Mouse (Mus musculus): ENCODE results near the gene Pdrg1. TPM values are rescaled to one million over a fixed set of nuclear protein-coding genes. Genes with fewer than 3 reads are reported as not detected.

Gene Pdrg1
- total RNA-seq, 1 experiment, result 52.2 TPM

DNA sequence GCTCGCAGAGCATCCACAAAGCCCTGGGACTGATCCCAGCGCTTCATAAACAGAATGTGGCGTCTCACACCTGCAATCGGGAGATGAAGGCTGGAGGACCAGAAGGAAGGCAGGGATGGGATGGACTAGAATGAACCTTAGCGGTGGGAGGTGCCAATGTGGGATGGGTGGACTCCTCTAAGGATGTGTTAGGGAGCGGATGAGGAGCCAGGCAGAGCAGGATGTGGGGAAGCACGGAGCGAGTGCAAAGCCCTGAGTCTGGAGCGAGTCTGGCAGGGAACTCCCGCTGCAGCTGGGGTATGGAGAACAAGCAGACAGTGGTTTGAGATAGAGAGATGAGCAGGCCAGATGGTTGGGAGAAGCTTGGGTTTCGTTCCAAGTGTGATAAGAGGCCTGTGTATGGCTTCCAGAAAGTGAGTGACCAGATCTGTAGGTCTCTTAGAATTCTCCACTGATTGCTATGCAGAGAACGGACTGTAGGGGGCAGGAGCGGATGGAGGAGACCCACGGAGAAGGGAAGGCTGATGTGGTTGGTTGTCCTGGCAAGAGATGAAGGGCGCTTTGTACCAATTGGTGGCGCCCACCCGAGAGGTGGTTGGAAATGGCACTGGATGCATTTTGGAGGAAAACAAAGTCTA lies 32.7 kb upstream of the Pdrg1 start:
- DNase-seq (ENCODE audit: low read depth, low spot score), result peak; percentile 66
- in situ Hi-C loops (cut with MboI; ENCODE audit: low sequenced_read_pairs in 2 of 2, unreplicated experiment in 2 of 2), result no loop called here
- TF ChIP-seq MAFK (IDR thresholded peaks at IDR 0.05; ENCODE audit: insufficient read depth, low read depth, low read length), result no peak
- TF ChIP-seq HCFC1 (IDR thresholded peaks at IDR 0.05; ENCODE audit: borderline replicate concordance, insufficient read depth, low read length), result no peak
- TF ChIP-seq CHD2 (IDR thresholded peaks at IDR 0.05; ENCODE audit: low read depth, low read length), result no peak
- no peak for TF ChIP-seq ZNF384 (IDR thresholded peaks at IDR 0.05; ENCODE audit: low read depth, low read length)
- TF ChIP-seq ZC3H11A (IDR thresholded peaks at IDR 0.05; ENCODE audit: borderline replicate concordance, low read depth, low read length), result no peak
- no peak overlapping the region for H3K9ac ChIP-seq (ENCODE audit: insufficient read depth, low read depth, low read length, poor library complexity, severe bottlenecking)
- peaks cover 0 to 6% of the 10 kb centered on the region in 2 experiments; a peak in 1 of 4 replicates for H3K4me1 ChIP-seq (ENCODE audit: control insufficient read depth in 2 of 2, insufficient read depth in 2 of 2, low read length in 2 of 2, poor library complexity in 1 of 2)
- H3K9me3 ChIP-seq (ENCODE audit: control insufficient read depth, insufficient read depth, low read depth, low read length), result no peaks in the 10 kb centered on the region
- no peak overlapping the region for H3K4me3 ChIP-seq (ENCODE audit: insufficient read depth in 1 of 2, low read depth in 1 of 2, low read length in 2 of 2, poor library complexity in 1 of 2, severe bottlenecking in 1 of 2)
- no peak overlapping the region for H3K27ac ChIP-seq (ENCODE audit: insufficient read depth, low read depth, low read length, poor library complexity, severe bottlenecking)
- no peaks in the 10 kb centered on the region for H3K36me3 ChIP-seq (ENCODE audit: control insufficient read depth, insufficient read depth, low read length, poor library complexity, severe bottlenecking)

DNA sequence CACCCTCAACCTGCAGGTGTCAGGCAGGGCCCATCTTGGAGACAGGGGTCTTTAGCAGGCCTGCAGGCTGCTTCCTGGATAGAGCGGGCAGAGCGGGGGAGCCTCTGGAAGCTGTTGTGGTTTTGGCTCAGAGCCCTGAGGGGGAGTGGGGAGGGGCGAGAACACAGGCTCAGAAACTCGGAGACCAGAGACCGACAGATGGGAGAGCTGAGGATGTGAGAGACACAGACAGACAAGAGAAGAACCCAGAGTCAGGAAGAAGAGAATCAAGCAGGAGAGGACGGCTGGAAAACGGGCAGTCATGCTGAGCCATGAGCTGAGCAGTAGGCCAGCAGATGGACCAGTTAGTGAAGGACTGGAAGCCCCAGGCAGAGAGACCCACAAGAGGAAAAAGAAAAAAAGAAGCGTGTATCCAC lies 30.7 kb upstream of the Pdrg1 start:
- TF ChIP-seq CHD2 (IDR thresholded peaks at IDR 0.05; ENCODE audit: low read depth, low read length), result no peak
- TF ChIP-seq ZC3H11A (IDR thresholded peaks at IDR 0.05; ENCODE audit: borderline replicate concordance, low read depth, low read length), result no peak
- no peak for TF ChIP-seq MAFK (IDR thresholded peaks at IDR 0.05; ENCODE audit: insufficient read depth, low read depth, low read length)
- Histone ChIP-seq H3K9ac (ENCODE audit: insufficient read depth, low read depth, low read length, poor library complexity, severe bottlenecking) (no peak overlapping the region), H3K27ac (ENCODE audit: insufficient read depth, low read depth, low read length, poor library complexity, severe bottlenecking) (no peak overlapping the region), H3K4me3 (ENCODE audit: insufficient read depth in 1 of 2, low read depth in 1 of 2, low read length in 2 of 2, poor library complexity in 1 of 2, severe bottlenecking in 1 of 2) (no peak overlapping the region), H3K9me3 (ENCODE audit: control insufficient read depth, insufficient read depth, low read depth, low read length) (no peaks in the 10 kb centered on the region), H3K36me3 (ENCODE audit: control insufficient read depth, insufficient read depth, low read length, poor library complexity, severe bottlenecking) (no peaks in the 10 kb centered on the region), H3K4me1 (ENCODE audit: control insufficient read depth in 2 of 2, insufficient read depth in 2 of 2, low read length in 2 of 2, poor library complexity in 1 of 2) (peaks cover 0 to 2% of the 10 kb centered on the region in 2 experiments; a peak in 1 of 4 replicates)
- in situ Hi-C loops (cut with MboI; ENCODE audit: low sequenced_read_pairs in 2 of 2, unreplicated experiment in 2 of 2), result no loop called here
- no peak for DNase-seq (ENCODE audit: low read depth, low spot score)

DNA sequence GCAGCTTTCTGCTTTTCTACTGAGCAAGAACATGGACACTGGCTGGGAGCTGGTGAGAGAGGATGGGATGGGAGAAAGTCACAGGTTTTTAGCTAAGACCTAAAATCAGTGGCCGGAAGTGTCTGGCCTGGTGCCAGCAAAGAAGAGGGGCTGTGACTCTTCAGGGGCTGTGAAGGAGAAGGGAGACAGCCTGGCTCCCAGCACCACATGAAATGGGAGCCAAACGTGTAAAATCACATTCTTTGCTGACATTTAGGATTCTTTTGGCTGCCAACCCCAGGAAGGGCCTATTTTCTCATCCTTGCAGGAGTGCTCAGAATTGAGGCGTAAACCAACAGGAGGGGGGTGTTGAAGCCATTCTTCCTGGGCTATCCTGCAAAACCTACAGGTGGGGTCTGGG lies 28.7 kb upstream of the Pdrg1 start:
- in situ Hi-C loops (cut with MboI; ENCODE audit: low sequenced_read_pairs in 2 of 2, unreplicated experiment in 2 of 2), result no loop called here
- no peak overlapping the region for H3K27ac ChIP-seq (ENCODE audit: insufficient read depth, low read depth, low read length, poor library complexity, severe bottlenecking)
- no peak for DNase-seq (ENCODE audit: low read depth, low spot score)

DNA sequence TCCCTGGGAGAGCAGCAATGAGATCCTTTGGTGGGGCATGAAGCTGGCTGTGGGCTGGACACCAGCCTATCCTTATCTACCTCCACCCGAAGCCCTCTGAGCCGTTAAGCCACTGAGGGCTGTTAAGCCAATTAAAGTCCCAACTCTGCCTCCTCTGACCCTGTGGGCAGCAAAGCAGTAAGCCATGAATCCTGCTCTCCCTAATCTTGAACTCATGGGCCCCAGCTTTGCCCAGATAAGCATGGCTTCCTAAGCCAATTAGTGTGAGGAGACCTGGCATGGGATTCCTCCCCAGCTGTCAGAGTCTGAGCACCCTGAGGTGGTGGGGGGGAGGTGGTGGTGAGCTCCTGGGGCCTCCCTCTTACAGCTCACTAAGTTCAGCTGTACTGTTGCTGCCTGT lies 21.5 kb upstream of the Pdrg1 start:
- Histone ChIP-seq H3K4me1 (ENCODE audit: control insufficient read depth in 2 of 2, insufficient read depth in 2 of 2, low read length in 2 of 2, poor library complexity in 1 of 2) (peaks cover 0 to 3% of the 10 kb centered on the region in 2 experiments; a peak in 1 of 4 replicates), H3K4me3 (ENCODE audit: insufficient read depth in 1 of 2, low read depth in 1 of 2, low read length in 2 of 2, poor library complexity in 1 of 2, severe bottlenecking in 1 of 2) (no peak overlapping the region), H3K27ac (ENCODE audit: insufficient read depth, low read depth, low read length, poor library complexity, severe bottlenecking) (no peak overlapping the region), H3K36me3 (ENCODE audit: control insufficient read depth, insufficient read depth, low read length, poor library complexity, severe bottlenecking) (no peaks in the 10 kb centered on the region), H3K9me3 (ENCODE audit: control insufficient read depth, insufficient read depth, low read depth, low read length) (no peaks in the 10 kb centered on the region), H3K9ac (ENCODE audit: insufficient read depth, low read depth, low read length, poor library complexity, severe bottlenecking) (no peak overlapping the region)
- DNase-seq (ENCODE audit: low read depth, low spot score), result no peak
- in situ Hi-C loops (cut with MboI; ENCODE audit: low sequenced_read_pairs in 2 of 2, unreplicated experiment in 2 of 2), result no loop called here
- no peak for TF ChIP-seq CHD2 (IDR thresholded peaks at IDR 0.05; ENCODE audit: low read depth, low read length)
- TF ChIP-seq ZNF384 (IDR thresholded peaks at IDR 0.05; ENCODE audit: low read depth, low read length), result no peak

More for the DNA sequence above, 28.7 kb upstream of the Pdrg1 start:
- Histone ChIP-seq H3K36me3 (ENCODE audit: control insufficient read depth, insufficient read depth, low read length, poor library complexity, severe bottlenecking) (no peaks in the 10 kb centered on the region), H3K4me1 (ENCODE audit: control insufficient read depth in 2 of 2, insufficient read depth in 2 of 2, low read length in 2 of 2, poor library complexity in 1 of 2) (0 out of 4 replicates have a peak, but pooled peaks cover 0 to 2% of the 10 kb centered on the region in 2 experiments), H3K4me3 (ENCODE audit: insufficient read depth in 1 of 2, low read depth in 1 of 2, low read length in 2 of 2, poor library complexity in 1 of 2, severe bottlenecking in 1 of 2) (no peak overlapping the region), H3K9me3 (ENCODE audit: control insufficient read depth, insufficient read depth, low read depth, low read length) (no peaks in the 10 kb centered on the region), H3K9ac (ENCODE audit: insufficient read depth, low read depth, low read length, poor library complexity, severe bottlenecking) (no peak overlapping the region)
- TF ChIP-seq ZC3H11A (IDR thresholded peaks at IDR 0.05; ENCODE audit: borderline replicate concordance, low read depth, low read length) (no peak), MAFK (IDR thresholded peaks at IDR 0.05; ENCODE audit: insufficient read depth, low read depth, low read length) (no peak), CHD2 (IDR thresholded peaks at IDR 0.05; ENCODE audit: low read depth, low read length) (no peak), ZNF384 (IDR thresholded peaks at IDR 0.05; ENCODE audit: low read depth, low read length) (no peak), HCFC1 (IDR thresholded peaks at IDR 0.05; ENCODE audit: borderline replicate concordance, insufficient read depth, low read length) (no peak)
